Mouse (Mus musculus) intestine, embryonic 14.5 days (tissue): ENCODE results near the gene Rsl1d1. TPM values are rescaled to one million over a fixed set of nuclear protein-coding genes. Genes with fewer than 3 reads are reported as not detected.
A peak's percentile ranks its signal among the peaks of the same experiment; 100 is the strongest.

Experiments
- ATAC-seq: fragments of 200-750 bp; cut with Nextera tagmentation; replicated peaks from 2 replicates; pipeline ENCODE4 v1.8.0; 2017; ENCODE audit warnings: low read depth, moderate number of reproducible peaks, moderate TSS enrichment, moderate library complexity; ENCODE audit not compliant: low FRiP score, low TSS enrichment
- DNase-seq: peaks from one replicate; pipeline ENCODE4 v3.0.0-alpha.2; 2018; ENCODE audit warnings: low spot score
- H3K27ac ChIP-seq: fragments of 300-500 bp; sonication (generic); 2 replicates; pipeline ENCODE4 v1.5.1; 2014; ENCODE audit warnings: low read depth, mild to moderate bottlenecking, control low read depth
- H3K27me3 ChIP-seq: fragments of 300-500 bp; sonication (generic); replicated peaks from 2 replicates; pipeline ENCODE4 v1.6.1; 2014; ENCODE audit warnings: low read length, control low read depth; ENCODE audit not compliant: control insufficient read depth, insufficient read depth
- H3K36me3 ChIP-seq: fragments of 300-500 bp; sonication (generic); 2 replicates; pipeline ENCODE4 v1.6.1; 2014; ENCODE audit warnings: low read length, control low read depth; ENCODE audit not compliant: control insufficient read depth, insufficient read depth
- H3K4me1 ChIP-seq: fragments of 300-500 bp; sonication (generic); replicated peaks from 2 replicates; pipeline ENCODE4 v1.6.1; 2014; ENCODE audit warnings: low read length, control low read depth, mixed read lengths; ENCODE audit not compliant: control insufficient read depth, insufficient read depth
- H3K4me2 ChIP-seq: fragments of 300-500 bp; sonication (generic); 2 replicates; pipeline ENCODE4 v1.6.1; 2014; ENCODE audit warnings: low read length
- H3K4me3 ChIP-seq: fragments of 300-500 bp; sonication (generic); 2 replicates; pipeline ENCODE4 v1.5.1; 2014; ENCODE audit warnings: low read depth, low read length, control low read depth, mixed read lengths
- H3K9ac ChIP-seq: fragments of 300-500 bp; sonication (generic); 2 replicates; pipeline ENCODE4 v1.6.1; 2014; ENCODE audit warnings: mild to moderate bottlenecking, low read length
- H3K9me3 ChIP-seq: fragments of 300-500 bp; sonication (generic); 2 replicates; pipeline ENCODE4 v1.6.1; 2016; ENCODE audit warnings: low read length, control low read depth; ENCODE audit not compliant: control insufficient read depth
- WGBS: fragments of 180-500 bp; shearing (Covaris S2); extraction: QIAGEN DNeasy Blood & Tissue Kit; methylation state at CpG from one replicate; pipeline ENCODE4 v1.1.7; 2014; 5-methylcytosine and 5-hydroxymethylcytosine counted together
- polyA plus RNA-seq: library from polyadenylated mRNA; unstranded; fragments of >200 nt; fragmentation: Nextera tagmentation; extraction: Ambion mirVana; gene quantifications from 2 replicates; pipeline ENCODE4 v1.2.1, GENCODE M21; 2014

Rsl1d1 gene
- polyA plus RNA-seq, 1 experiment from 2014 or later = 216 TPM

DNA sequence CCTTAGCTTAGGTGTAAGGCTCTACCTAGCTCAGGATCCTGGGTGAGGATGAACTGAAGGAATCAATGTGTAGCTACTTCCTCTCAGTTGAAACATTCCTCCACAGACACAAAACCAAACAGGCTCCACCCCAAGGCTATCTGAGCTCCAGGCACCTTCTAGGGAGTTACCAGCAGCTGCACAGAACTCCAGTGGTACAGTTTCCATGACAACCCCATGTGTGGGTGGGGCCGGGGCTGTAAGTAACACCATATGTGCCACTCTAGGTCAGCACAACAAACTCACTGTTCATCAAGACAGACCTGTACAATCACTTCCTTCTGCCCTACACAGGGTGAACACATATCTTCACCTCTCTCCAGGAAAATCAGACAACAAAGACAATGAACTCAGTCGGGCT, 4.7 kb downstream of the Rsl1d1 start:
- Histone ChIP-seq H3K9ac (no peak overlapping the region), H3K4me1 (peaks cover 7% of the 10 kb centered on the region), H3K9me3 (no peaks in the 10 kb centered on the region), H3K36me3 (peaks cover 81% of the 10 kb centered on the region), H3K27ac (no peak overlapping the region), H3K4me2 (no peak overlapping the region), H3K4me3 (no peak overlapping the region), H3K27me3 (no peaks in the 10 kb centered on the region)
- ATAC-seq (no peak), DNase-seq (no peak)
- WGBS = 60% methylated on average over 2 of the region's 2 CpGs

DNA sequence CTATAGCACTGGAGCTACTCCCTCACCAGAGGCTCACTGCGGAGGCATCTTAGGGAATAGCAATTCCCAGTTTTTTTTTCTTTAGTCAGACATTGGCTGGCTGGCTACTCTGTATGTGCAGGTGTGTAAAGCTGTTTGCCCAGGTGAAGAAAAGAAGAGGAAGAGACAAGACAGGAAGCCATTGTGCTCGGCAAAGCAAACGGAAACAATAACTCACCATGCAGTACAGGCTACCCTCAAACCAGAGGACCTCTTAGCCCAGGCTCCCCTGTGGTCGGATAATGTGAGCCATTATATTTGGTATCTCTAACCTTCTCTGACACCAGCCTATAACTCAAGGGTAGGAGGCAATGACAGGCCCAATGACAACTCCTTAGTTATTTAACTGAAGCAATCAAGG, 6.1 kb downstream of the Rsl1d1 start:
- ATAC-seq (no peak), DNase-seq (no peak)
- Histone ChIP-seq H3K4me3 (no peak overlapping the region), H3K4me2 (no peak overlapping the region), H3K36me3 (peaks cover 95% of the 10 kb centered on the region), H3K27ac (no peak overlapping the region), H3K9ac (no peak overlapping the region), H3K4me1 (peaks cover 7% of the 10 kb centered on the region), H3K27me3 (no peaks in the 10 kb centered on the region), H3K9me3 (no peaks in the 10 kb centered on the region)
- 96% methylated on average over 4 of the region's 4 CpGs for WGBS

DNA sequence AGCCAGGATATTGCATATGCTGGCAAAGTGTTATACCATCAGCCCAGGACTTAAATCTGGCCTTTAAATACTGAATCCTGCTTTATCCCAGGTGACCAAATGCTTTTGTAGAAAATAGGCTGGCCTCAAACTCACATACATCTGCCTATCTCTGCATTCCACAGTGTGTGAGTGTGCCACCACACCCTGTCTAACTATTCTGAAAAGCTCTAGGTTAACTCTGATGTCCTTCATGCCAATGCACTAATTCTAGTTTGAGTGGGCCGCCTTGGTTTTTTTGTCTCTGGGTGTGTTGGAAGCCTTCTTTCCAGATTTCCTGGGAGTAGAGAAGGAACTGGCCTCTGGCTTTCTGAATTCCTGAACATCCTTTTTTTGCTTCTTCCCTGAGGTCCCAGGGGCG, 9.9 kb downstream of the Rsl1d1 start:
- no peak for ATAC-seq
- peaks cover 66% of the 10 kb centered on the region for H3K36me3 ChIP-seq

DNA sequence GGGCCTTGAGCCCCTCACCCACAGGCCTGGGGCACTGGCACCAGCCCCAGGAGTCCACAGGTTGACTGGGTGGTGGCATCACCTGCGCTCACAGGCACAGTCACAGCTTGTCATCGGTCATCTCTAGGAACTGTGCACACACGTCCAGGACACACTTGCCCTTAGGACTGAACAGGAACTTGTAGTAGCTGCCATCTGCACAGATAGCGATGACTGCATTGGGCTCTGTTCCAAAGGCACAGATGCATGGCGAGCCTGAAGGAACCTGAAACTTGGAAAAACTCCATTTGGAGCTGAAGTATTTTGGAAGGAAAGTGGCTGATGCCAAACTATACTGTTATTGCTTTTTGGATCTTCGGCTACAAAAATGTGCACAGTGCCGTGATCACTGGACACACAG, 13.0 kb downstream of the Rsl1d1 start:
- H3K4me2 ChIP-seq = no peak overlapping the region
- H3K4me1 ChIP-seq = no peaks in the 10 kb centered on the region
- 88% methylated on average over 7 of the region's 7 CpGs for WGBS
- no peak overlapping the region for H3K27ac ChIP-seq
- no peak for DNase-seq
- H3K9me3 ChIP-seq = no peaks in the 10 kb centered on the region
- no peak overlapping the region for H3K4me3 ChIP-seq
- no peaks in the 10 kb centered on the region for H3K27me3 ChIP-seq
- no peak overlapping the region for H3K9ac ChIP-seq
- no peak for ATAC-seq
- peaks cover 35% of the 10 kb centered on the region for H3K36me3 ChIP-seq

More for the DNA sequence above, 9.9 kb downstream of the Rsl1d1 start:
- H3K4me2 ChIP-seq = no peak overlapping the region
- no peak overlapping the region for H3K9ac ChIP-seq
- no peaks in the 10 kb centered on the region for H3K27me3 ChIP-seq
- H3K27ac ChIP-seq = no peak overlapping the region
- no peaks in the 10 kb centered on the region for H3K4me1 ChIP-seq
- H3K9me3 ChIP-seq = no peaks in the 10 kb centered on the region
- DNase-seq = no peak
- WGBS = 93% methylated on average over 2 of the region's 2 CpGs
- no peak overlapping the region for H3K4me3 ChIP-seq

DNA sequence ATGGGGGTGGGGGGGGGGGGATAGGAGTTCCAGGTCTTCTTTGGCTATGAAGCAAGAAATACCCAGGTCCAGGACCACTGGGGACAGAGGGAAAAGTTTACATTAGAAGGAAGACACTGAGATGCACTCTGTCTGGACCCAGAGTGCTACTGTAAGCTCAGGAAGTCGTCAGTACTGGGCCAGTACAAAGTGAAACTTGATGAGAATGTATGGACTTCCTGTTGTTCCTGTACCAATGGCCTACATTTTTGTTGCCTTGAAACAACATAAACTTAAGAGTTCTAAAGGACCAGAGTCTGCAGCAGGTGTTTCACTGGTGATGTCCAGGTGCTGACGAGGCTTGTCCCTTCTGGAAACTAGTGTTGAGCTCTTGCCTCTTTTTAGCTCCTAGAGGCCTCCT, 25.7 kb downstream of the Rsl1d1 start:
- no peak for ATAC-seq
- Histone ChIP-seq H3K4me3 (no peak overlapping the region), H3K4me2 (0 out of 2 replicates have a peak overlapping the region, but pooled peaks have one; percentile 84), H3K27me3 (no peaks in the 10 kb centered on the region), H3K9ac (no peak overlapping the region), H3K36me3 (no peaks in the 10 kb centered on the region), H3K4me1 (no peaks in the 10 kb centered on the region; the same call in none of the 2 replicates), H3K27ac (no peak overlapping the region), H3K9me3 (no peaks in the 10 kb centered on the region)
- no peak for DNase-seq
- 58% methylated on average over 2 of the region's 2 CpGs for WGBS

DNA sequence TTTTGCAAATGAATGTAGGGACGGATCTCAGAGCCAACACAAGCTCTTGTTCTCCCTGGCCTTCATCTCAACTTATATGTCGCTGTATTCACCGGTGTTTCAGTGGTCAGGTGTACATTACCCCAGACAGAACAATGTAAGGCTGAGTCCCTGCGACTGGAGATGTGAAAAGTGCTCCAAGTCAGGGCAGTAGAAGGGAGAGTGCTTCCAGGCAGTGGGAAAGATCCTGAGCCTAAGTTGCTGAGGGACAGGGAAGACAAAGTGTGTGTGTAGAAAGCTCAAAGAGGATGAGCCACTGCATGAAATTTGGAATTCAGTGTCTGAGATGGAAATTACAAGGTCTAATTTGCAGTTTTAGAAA, 26.3 kb downstream of the Rsl1d1 start:
- no peak overlapping the region for H3K27ac ChIP-seq
- DNase-seq (no peak), ATAC-seq (no peak)
- no peaks in the 10 kb centered on the region for H3K27me3 ChIP-seq
- H3K4me3 ChIP-seq = peak overlapping the region; percentile 97
- H3K9ac ChIP-seq = peak overlapping the region; percentile 85
- H3K9me3 ChIP-seq = no peaks in the 10 kb centered on the region
- H3K4me1 ChIP-seq = no peaks in the 10 kb centered on the region; the same call in none of the 2 replicates
- WGBS = 5% methylated on average over 4 of the region's 4 CpGs
- H3K4me2 ChIP-seq = peak overlapping the region; percentile 84
- no peaks in the 10 kb centered on the region for H3K36me3 ChIP-seq

DNA sequence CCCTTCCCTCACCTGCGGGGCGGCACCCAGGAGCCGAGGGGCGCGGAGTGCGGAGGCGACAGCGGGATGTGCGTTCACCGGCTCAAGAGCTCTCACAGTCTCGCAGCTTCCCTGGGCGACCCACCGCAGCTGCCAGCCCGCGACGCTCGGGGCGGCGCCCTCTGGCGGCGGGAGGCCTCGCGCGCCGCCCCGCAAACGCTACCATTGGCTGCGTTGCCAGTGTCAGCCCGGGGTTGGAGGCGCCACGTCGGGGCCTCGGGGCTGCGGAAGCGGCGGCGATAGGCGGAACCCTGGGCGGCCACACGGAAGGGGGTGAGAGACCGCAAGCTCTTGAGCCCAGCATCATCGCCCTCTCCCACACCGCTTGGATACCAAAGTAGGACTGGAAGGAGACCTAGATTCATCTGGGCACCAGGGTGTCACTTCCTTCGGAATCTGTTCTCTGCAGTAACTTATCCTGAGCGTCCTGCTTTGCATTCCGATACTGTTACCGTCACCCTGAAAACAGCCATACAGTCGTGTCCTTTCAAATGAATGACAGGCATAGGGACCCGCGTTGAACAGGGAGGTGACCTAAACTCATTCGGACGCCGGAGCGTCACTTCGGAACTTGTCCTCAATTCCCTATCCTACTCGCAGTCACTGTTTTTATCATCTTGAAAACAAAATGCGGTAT, 26.8 kb downstream of the Rsl1d1 start, which contains the start of gene Zc3h7a:
Zc3h7a (minus strand) TSS at position 186 of the 676 bp plus-strand sequence.
- H3K4me2 ChIP-seq = peak within 1 kb of the TSS; percentile 84
- peak; percentile 93 for ATAC-seq
- no peaks in the 10 kb centered on the region; the same call in none of the 2 replicates for H3K4me1 ChIP-seq
- peak within 1 kb of the TSS; percentile 84 for H3K27ac ChIP-seq
- H3K27me3 ChIP-seq = no peaks in the 10 kb centered on the region
- no peaks in the 10 kb centered on the region for H3K36me3 ChIP-seq
- peak; percentile 92 for DNase-seq
- peak within 1 kb of the TSS; percentile 85 for H3K9ac ChIP-seq
- no peaks in the 10 kb centered on the region for H3K9me3 ChIP-seq
- H3K4me3 ChIP-seq = peak within 1 kb of the TSS; percentile 97
- under 1% methylated on average over 55 of the region's 57 CpGs for WGBS

DNA sequence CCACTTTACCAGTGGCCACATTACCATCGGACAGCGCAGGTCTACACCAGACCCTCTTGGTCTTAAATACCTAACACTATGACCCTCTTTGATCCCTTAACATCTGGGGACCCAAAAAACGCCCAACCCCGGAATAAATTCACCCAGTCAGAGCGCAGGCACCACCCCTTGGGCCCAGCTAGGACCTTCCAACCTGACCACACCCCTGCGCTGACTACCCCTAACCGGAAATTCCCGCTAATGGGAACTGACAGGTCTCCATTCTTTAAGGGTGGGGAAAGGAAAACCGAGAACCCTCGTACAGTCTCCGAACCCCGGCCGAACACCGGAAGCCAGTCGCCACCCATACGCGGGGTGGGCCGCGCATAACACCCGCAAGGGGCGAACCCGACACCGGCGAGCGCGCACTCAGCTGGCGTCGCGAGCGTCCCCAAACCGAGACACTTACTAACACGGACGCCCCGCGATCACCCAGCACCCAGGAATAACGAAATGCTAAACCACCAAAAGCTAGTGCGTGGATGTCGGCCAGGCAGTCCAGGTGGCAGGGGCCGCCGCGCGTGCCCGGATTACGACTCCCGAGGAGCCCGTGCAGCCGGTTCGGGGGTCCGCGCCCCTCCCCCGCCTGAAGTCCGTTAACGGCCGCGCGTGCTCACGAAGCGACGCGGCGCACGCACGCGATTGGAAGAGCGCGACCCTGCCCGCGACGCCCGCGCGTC, 27.5 kb downstream of the Rsl1d1 start:
- no peaks in the 10 kb centered on the region; the same call in none of the 2 replicates for H3K4me1 ChIP-seq
- H3K9me3 ChIP-seq = no peaks in the 10 kb centered on the region
- H3K4me3 ChIP-seq = peak overlapping the region; percentile 97
- H3K4me2 ChIP-seq = peak overlapping the region; percentile 84
- WGBS = under 1% methylated on average over 70 of the region's 72 CpGs
- ATAC-seq (peak; percentile 69), DNase-seq (peak; percentile 81)
- no peaks in the 10 kb centered on the region for H3K36me3 ChIP-seq
- H3K27ac ChIP-seq = peak overlapping the region; percentile 84
- H3K27me3 ChIP-seq = no peaks in the 10 kb centered on the region
- peak overlapping the region; percentile 85 for H3K9ac ChIP-seq
